Mouse (Mus musculus) heart, embryonic 14.5 days (tissue): ENCODE results near the gene Gm3239. TPM values are rescaled to one million over a fixed set of nuclear protein-coding genes. Genes with fewer than 3 reads are reported as not detected.
"Not testable (repeated sequence)": the region's sequence is repeated elsewhere in the genome, so short reads cannot be mapped to it uniquely, and the experiment has no call there.

ENCODE experiments used
- ATAC-seq: fragments of 200-750 bp; cut with Nextera tagmentation; 2 replicates; pipeline ENCODE4 v1.8.0; 2017; ENCODE audit warnings: low read depth, moderate TSS enrichment; ENCODE audit not compliant: insufficient number of reproducible peaks, insufficient read depth, low FRiP score
- H3K27ac ChIP-seq, 2 experiments: fragments of 200-500 bp in 1 of 2; fragments of 300-500 bp in 1 of 2; sonication (generic) in 1 of 2; replicated peaks in 1 of 2; 2 replicates each; pipeline ENCODE4 v1.5.1; 2012 to 2014; ENCODE audit warnings: low read depth in 2 of 2, low read length in 2 of 2, control low read depth in 1 of 2, mild to moderate bottlenecking in 1 of 2, mixed read lengths in 1 of 2; ENCODE audit not compliant: control insufficient read depth in 1 of 2, insufficient read depth in 1 of 2
- H3K27me3 ChIP-seq: fragments of 300-500 bp; sonication (generic); 2 replicates; pipeline ENCODE4 v1.6.1; 2014; ENCODE audit warnings: mild to moderate bottlenecking, low read length, control low read depth; ENCODE audit not compliant: control insufficient read depth, insufficient read depth
- H3K36me3 ChIP-seq: fragments of 300-500 bp; sonication (generic); 2 replicates; pipeline ENCODE4 v1.6.1; 2014; ENCODE audit warnings: mild to moderate bottlenecking, control low read depth, low read length, mixed read lengths; ENCODE audit not compliant: control insufficient read depth, insufficient read depth
- H3K4me1 ChIP-seq, 2 experiments: fragments of 200-500 bp in 1 of 2; fragments of 300-500 bp in 1 of 2; sonication (generic) in 1 of 2; 2 replicates each; pipeline ENCODE4 v1.6.1; 2012 to 2014; ENCODE audit warnings: low read length in 2 of 2, control low read depth in 1 of 2, mixed read lengths in 1 of 2; ENCODE audit not compliant: control insufficient read depth in 2 of 2, insufficient read depth in 2 of 2
- H3K4me2 ChIP-seq: fragments of 300-500 bp; sonication (generic); 2 replicates; pipeline ENCODE4 v1.6.1; 2014; ENCODE audit warnings: mild to moderate bottlenecking, low read length
- H3K4me3 ChIP-seq, 2 experiments: fragments of 200-500 bp in 1 of 2; fragments of 300-500 bp in 1 of 2; sonication (generic) in 1 of 2; 2 replicates each; pipeline ENCODE4 v1.5.1; 2012 to 2014; ENCODE audit warnings: low read length in 2 of 2, mild to moderate bottlenecking in 2 of 2, control low read depth in 1 of 2, low read depth in 1 of 2, moderate library complexity in 1 of 2; ENCODE audit not compliant: control insufficient read depth in 1 of 2, insufficient read depth in 1 of 2
- H3K9ac ChIP-seq: fragments of 300-500 bp; sonication (generic); 2 replicates; pipeline ENCODE4 v1.6.1; 2014; ENCODE audit warnings: mild to moderate bottlenecking, low read length
- H3K9me3 ChIP-seq: fragments of 300-500 bp; sonication (generic); 2 replicates; pipeline ENCODE4 v1.6.1; 2016; ENCODE audit warnings: low read length, control low read depth; ENCODE audit not compliant: control insufficient read depth
- WGBS: fragments of 180-500 bp; shearing (Covaris S2); extraction: QIAGEN DNeasy Blood & Tissue Kit; methylation state at CpG from one replicate; pipeline ENCODE4 v1.1.7; 2014; 5-methylcytosine and 5-hydroxymethylcytosine counted together
- polyA plus RNA-seq: library from polyadenylated mRNA; unstranded; fragments of >200 nt; fragmentation: Nextera tagmentation; extraction: Ambion mirVana; gene quantifications from 2 replicates; pipeline ENCODE4 v1.2.1, GENCODE M21; 2014

The Gm3239 gene
- 0.15 TPM in 1 of 2 replicates, not detected in the other for polyA plus RNA-seq

- not testable (repeated sequence) for H3K36me3 ChIP-seq, ATAC-seq, H3K4me3 ChIP-seq, H3K27ac ChIP-seq, H3K4me2 ChIP-seq, H3K4me1 ChIP-seq, H3K9me3 ChIP-seq, H3K9ac ChIP-seq, H3K27me3 ChIP-seq
- no CpG with 5 or more reads among the region's 2 CpGs for WGBS
These were observed at the start of gene Gm3239 for GRCm38 (mm10) chr14:4663892-4664291. Gm3239 (plus strand) TSS chr14:4664192.

- H3K9me3 ChIP-seq, H3K4me2 ChIP-seq, H3K27ac ChIP-seq, H3K27me3 ChIP-seq, H3K4me1 ChIP-seq, H3K36me3 ChIP-seq, H3K9ac ChIP-seq, ATAC-seq, H3K4me3 ChIP-seq: not testable (repeated sequence)
- no CpG with 5 or more reads among the region's 2 CpGs for WGBS
These were observed 31.9 kb upstream of the Gm3239 start, which contains the start of gene Gm8159 for GRCm38 (mm10) chr14:4632052-4632451. Gm8159 (plus strand) TSS chr14:4632352.

GRCm38 (mm10) chr14:4649309-4649708 lies 14.7 kb upstream of the Gm3239 start:
- H3K36me3 ChIP-seq, H3K27me3 ChIP-seq, H3K9me3 ChIP-seq, H3K27ac ChIP-seq, ATAC-seq, H3K4me1 ChIP-seq, H3K9ac ChIP-seq: not testable (repeated sequence)
- Histone ChIP-seq H3K4me2 (peak overlapping the region; percentile 52), H3K4me3 (peak overlapping the region in 1 of 2 experiments; percentile 16; a peak in 2 of 4 replicates)
- 4% methylated on average over 18 of the region's 18 CpGs for WGBS

GRCm38 (mm10) chr14:4650324-4650723 lies 13.7 kb upstream of the Gm3239 start:
- not testable (repeated sequence) for H3K9me3 ChIP-seq, H3K27me3 ChIP-seq, H3K4me3 ChIP-seq, H3K9ac ChIP-seq, H3K27ac ChIP-seq, H3K4me1 ChIP-seq, H3K4me2 ChIP-seq, H3K36me3 ChIP-seq, ATAC-seq
- 0% methylated on average over 3 of the region's 9 CpGs for WGBS

- not testable (repeated sequence) for H3K27ac ChIP-seq, H3K4me3 ChIP-seq, H3K9ac ChIP-seq, H3K4me2 ChIP-seq, H3K36me3 ChIP-seq, ATAC-seq, H3K4me1 ChIP-seq, H3K27me3 ChIP-seq, H3K9me3 ChIP-seq
- 79% methylated on average over 1 of the region's 2 CpGs for WGBS
These were observed 44.9 kb downstream of the Gm3239 start, which contains the start of gene Gm7876 for GRCm38 (mm10) chr14:4708938-4709337. Gm7876 (plus strand) TSS chr14:4709238.

Other genes with a start within 250 kb of the Gm3239 start
- 0.55 TPM in 1 of 2 replicates, not detected in the other for gene Gm3164, start 248.7 kb upstream of the Gm3239 start, polyA plus RNA-seq
- not detected in 2 replicates for gene Gm3173, start 233.2 kb upstream of the Gm3239 start, polyA plus RNA-seq
- not detected in 2 replicates for gene Gm3182, start 182.4 kb upstream of the Gm3239 start, polyA plus RNA-seq
- not detected in 2 replicates for gene Gm3047, start 108.8 kb upstream of the Gm3239 start, polyA plus RNA-seq
- 0.14 TPM in 1 of 2 replicates, not detected in the other for gene Gm8159, start 31.8 kb upstream of the Gm3239 start, polyA plus RNA-seq
- gene Gm7876, start 45.0 kb downstream of the Gm3239 start, polyA plus RNA-seq: not detected in 2 replicates
- 0.38 and 1.3 TPM in 2 replicates for gene Gm3252, start 62.6 kb downstream of the Gm3239 start, polyA plus RNA-seq
- 0.11 TPM in 1 of 2 replicates, not detected in the other for gene Gm9602, start 112.1 kb downstream of the Gm3239 start, polyA plus RNA-seq
- gene Gm3269, start 173.9 kb downstream of the Gm3239 start, polyA plus RNA-seq: not detected in 2 replicates
- 0.81 and 2.6 TPM in 2 replicates for gene Gm3264, start 191.4 kb downstream of the Gm3239 start, polyA plus RNA-seq
- gene Gm3278, start 228.2 kb downstream of the Gm3239 start, polyA plus RNA-seq: 0.20 TPM in 1 of 2 replicates, not detected in the other